Mouse (Mus musculus): ENCODE data around the gene Zswim3.

GRCm38 (mm10) chr2:164770279-164770678 lies 34.6 kb upstream of the Zswim3 start:
- TF ChIP-seq POLR2A (IDR thresholded peaks at IDR 0.05; ENCODE audit: extremely low read depth, insufficient read depth, low read length) (no peak), CTCF (IDR thresholded peaks at IDR 0.05; ENCODE audit: extremely low read depth, insufficient read depth, low read length) (no peak)

All from cortical plate, adult 2 months (tissue).